Mouse (Mus musculus) adrenal gland, adult 18-20 months (tissue): ENCODE measurements around the gene Gstm3. TPM values are rescaled to one million over a fixed set of nuclear protein-coding genes. Genes with fewer than 3 reads are reported as not detected.
"Not testable (repeated sequence)": the region's sequence is repeated elsewhere in the genome, so short reads cannot be mapped to it uniquely, and the experiment has no call there.

Source experiments
- DNase-seq, 2 experiments: peaks; one replicate each; pipeline ENCODE4 v3.0.0; 2021 to 2022; ENCODE audit warnings: low spot score in 2 of 2
- total RNA-seq, 2 experiments: library from RNA; stranded (reverse); gene quantifications; 1 replicate in 1 of 2; 2 replicates in 1 of 2; pipeline ENCODE4 v1.2.3; 2021

Gene Gstm3
- total RNA-seq, 2 experiments from 2014 or later: 0.33 TPM; not detected in 1

DNA sequence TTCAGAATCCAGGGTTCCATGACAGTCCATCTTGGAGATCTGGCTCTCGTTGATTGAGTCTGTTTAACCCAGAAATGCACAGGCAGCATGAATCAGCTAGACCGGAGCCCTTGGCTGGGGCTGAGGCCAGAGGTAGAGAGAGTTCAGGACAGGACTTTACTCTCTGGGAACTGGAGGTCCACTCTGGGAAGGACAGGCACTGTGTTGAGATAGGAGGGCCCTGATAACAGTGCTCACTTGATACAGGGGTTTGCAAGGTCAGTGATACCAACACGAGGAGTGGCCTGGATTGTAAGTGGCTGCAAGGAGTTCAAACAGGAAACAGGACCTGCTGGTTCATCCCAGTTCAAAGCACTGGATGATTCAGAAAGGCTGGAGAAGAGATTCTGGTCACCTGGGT lies 8.6 kb upstream of the Gstm3 start:
- no peak for DNase-seq

DNA sequence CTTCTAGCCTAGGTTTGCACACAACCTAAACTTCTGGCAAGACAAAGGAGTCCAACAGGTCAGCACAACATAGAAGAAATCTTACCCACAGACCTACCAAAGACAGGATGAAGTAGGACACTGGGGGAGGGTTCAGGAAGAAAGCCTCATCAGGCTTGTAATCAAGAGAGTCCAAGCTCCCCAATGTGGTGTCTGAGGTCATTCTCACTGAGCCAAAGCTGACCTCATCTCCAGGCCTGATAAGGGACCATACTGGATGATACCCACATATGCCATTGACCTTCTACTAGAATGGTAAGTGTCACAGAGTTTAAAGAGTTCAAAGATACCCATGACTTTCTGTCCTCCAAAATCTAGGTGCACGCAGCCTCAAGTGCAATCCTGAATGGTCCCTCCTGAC lies 5.2 kb upstream of the Gstm3 start:
- DNase-seq: no peak

DNA sequence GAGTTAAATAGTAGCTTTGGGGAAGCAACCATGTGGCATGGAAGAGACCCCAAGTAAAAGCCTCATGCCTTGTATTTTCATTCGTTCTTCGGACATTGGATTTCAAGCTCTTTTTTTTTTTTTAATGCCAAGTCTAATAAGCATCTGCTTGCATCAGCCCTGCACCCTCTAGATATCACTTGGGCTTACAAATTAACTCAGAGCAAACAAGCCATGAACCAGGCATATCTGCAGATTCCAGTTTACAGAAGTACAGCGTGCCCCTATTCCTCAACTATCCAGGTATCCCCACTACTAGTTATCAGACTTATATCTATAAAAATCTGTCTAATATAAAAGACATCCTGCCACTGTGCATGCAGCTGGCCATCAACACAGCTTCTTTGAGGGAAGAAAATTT lies 3.0 kb upstream of the Gstm3 start:
- DNase-seq: no peak

DNA sequence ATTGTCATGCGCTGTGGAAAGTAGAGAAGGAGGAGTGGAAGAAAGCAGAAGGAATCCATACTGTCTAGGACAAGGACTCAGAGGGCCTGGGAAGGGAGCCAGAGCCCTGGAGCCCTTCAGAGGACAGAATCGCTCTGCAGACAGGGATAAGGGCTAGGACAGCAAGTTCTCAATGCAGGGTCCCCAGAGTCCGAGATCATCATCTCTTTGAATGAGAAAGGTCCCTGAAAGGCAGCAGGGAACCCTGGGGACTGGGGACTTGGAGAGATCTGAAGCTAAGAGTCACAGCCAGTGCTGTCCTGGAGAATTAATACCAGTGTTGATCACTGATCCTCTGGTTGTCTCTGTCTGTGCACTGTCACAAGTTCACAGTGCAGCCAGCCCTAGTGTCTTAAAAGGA lies 2.0 kb upstream of the Gstm3 start:
- not testable (repeated sequence) for DNase-seq

DNA sequence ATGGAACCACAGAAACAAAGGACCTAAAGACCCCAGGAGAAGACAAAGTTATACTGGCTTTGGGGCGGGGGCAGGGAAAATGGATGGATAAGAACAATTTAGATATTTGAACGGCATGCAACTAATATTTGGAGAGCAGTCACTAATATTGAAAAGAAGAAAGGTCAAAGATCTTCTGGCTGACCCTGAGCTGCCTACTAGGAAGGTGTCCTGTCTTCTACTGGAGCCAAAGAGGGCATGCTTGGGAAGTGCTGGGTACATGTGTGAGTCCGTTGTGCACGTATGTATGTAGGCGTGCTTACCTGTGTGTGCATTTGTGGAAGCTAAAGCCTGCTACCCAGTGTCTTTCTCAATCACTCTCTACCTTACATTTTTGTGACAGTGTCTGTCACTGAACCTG lies 2.5 kb downstream of the Gstm3 start:
- DNase-seq: no peak

DNA sequence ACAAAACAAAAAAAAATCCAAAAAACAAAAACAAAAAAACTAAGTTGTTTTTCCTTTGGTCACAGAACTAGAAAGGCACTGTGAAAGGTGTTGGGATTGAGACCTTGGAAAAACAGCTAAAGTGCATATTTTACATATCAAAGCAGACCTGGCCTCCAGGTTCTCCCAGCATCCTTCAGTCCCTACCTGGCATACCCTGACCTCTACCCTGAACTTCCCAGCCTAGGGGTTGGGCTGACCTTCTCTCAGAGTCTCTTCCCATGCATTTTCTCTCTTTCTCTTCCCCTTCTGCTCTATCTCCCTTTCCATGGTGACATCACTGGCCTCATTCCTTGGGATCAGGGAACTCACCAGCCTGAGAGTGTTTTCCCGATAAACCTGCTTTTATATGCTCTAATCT lies 3.5 kb downstream of the Gstm3 start:
- DNase-seq: no peak

DNA sequence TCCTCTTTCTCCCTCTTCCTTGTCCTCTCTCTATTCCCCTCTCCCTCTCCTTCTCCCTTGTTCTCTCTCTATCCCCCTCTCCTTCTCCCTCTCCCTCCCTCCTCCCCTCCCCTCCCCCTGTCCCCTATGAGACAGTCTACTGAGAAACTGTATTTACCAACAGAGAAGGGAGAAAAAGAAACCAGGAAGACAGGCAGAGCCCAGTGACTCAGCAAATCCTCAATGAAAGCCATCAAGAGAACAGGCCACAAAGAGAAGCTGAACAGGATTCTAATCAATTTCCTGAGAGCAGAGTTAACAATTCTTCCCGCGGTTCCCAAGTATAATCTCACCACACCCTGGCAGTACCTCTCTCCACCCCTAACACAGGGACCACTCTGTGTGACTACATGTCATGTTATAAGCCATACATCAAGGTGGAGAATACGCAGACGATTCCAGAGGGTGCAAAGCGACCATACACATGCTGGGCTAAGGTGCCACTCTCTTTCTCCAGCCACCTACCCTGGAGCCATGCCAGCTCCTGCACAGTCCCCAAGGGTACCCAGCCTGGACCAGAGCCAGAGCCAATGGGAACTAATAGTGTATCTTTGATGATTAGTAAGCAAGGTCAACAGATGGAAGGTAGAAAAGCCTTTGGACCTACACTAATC lies 4.3 kb downstream of the Gstm3 start:
- no peak for DNase-seq

DNA sequence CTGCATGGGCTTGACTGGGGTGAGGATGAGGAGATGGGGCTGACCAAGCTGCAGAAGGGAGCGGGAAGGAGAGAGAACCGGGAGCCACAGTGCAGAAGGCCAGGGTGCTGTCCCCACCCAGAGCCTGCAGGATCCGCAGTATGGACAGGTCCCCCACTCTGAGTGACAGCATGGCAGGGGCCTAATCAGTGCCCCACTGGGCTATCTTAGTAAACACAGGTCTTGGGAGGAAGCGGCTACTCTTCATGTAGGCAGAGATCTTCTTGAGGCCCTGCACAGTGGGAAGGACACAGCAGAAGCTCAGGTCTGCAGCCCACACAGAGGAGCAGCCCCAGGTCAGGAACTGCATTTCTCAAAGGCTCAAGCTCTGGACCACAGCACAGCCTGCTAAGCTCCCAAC lies 5.1 kb downstream of the Gstm3 start:
- no peak for DNase-seq

DNA sequence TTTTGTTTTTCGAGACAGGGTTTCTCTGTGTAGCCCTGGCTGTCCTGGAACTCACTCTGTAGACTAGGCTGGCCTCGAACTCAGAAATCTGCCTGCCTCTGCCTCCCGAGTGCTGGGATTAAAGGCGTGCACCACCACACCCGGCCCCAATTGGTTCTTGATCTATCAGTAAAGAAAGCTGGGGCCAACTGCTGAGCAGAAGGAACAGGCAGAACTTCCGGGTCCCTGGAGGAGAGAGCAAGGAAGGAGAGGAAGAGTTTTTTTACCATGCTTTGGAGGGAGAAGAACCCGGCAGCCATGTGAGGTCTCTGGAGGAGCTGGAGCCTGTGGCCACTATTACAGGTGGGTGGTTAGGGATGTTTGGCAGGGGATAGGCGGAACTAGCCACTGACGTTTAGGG lies 13.8 kb downstream of the Gstm3 start:
- DNase-seq: not testable (repeated sequence)

DNA sequence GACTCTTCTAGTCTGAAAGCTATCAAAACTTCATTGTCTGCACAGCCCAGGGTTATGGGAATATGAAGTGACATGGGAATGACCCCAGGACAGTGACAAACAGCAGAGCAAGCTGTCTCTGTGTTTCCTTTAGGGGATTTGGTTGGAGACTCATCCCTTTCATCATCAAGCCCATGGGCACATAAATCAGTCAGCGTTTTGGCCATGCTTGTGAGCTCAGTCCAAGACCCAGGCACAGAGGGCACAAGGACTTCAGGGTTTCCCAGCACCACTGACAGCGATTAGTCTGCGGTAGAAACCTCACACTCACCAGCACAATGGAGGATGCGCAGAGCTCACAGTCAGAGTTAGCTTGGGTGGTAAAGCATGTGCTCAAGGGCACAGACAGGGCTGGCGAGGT lies 15.2 kb downstream of the Gstm3 start:
- no peak for DNase-seq

DNA sequence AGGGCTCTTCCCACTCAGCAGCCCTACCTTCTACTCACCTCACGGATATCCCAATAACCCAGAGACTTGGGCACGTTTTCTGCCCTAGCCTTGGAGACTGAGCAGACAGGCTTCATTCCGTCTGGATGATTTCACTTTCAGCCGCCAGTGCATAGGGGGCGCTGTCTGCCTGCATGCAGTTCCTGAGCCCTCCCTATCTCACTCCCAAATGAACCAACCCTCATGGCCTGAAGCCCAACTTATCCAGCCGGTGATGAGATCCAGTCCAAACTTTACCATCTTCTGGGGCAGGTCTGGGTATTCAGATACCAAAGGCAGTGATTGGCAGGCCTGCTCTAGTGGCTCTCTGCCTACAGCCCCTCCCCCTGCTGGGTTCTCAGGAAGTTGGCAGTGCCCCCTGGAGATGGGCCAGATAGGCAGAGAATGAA lies 15.7 kb downstream of the Gstm3 start:
- peak; percentile 80 to 82 for DNase-seq

DNA sequence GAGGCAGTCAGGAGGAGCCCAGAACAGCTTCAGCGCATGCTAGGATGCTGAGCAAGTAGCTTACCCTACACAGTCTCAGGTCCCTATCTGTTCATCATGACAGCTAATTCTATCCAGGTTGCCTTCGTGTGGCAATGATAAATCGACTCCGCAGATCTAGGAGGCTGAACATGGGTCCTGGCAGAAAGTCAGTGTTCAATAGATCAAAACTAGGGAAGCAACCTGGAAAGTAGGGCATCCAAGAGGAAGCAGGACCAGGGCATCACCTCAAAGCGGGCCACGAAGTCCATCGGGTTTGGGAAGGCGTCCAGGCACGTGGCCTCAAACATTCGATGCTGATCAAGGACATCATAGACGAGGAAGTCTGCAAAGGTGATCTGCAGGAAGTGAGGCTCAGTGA lies 18.6 kb downstream of the Gstm3 start:
- DNase-seq: no peak

DNA sequence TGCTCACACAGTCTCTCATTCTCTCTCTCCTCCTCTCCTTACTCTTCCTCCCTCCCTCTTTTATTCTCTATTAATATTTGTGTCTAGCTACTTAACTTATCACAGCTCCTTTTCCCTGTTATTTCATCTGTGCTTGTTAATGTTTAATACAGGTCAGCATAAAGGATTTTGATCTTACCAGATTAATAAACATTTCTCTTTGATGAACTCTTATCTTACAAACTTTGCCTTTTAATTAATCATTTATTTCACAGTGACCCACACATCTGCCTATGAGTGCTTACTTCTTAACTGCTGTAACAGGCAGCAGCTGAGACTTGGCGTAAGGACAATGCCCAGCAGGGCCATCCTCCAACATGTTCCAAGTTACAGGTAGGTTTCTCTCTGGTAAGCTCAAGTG lies 19.6 kb downstream of the Gstm3 start:
- not testable (repeated sequence) for DNase-seq

DNA sequence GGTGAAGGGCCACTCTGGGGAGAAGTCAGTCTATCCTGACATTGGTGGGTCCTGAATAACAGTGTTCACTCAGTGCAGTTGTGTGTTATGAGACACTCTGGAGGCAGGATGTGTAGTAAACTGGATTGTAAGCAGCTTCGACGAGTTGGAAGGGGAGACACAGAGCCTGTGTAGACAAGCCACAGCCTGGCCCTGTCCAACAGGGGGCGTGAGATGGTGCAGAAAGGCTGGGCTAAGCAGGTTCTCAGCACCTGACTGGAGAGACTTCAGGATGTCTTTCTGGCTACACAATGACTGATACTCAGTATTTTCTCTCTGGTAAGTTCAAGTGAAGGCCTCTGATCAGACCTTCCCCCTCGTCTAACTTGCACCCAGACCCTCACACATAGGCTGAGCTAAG lies 23.4 kb downstream of the Gstm3 start:
- DNase-seq: no peak

DNA sequence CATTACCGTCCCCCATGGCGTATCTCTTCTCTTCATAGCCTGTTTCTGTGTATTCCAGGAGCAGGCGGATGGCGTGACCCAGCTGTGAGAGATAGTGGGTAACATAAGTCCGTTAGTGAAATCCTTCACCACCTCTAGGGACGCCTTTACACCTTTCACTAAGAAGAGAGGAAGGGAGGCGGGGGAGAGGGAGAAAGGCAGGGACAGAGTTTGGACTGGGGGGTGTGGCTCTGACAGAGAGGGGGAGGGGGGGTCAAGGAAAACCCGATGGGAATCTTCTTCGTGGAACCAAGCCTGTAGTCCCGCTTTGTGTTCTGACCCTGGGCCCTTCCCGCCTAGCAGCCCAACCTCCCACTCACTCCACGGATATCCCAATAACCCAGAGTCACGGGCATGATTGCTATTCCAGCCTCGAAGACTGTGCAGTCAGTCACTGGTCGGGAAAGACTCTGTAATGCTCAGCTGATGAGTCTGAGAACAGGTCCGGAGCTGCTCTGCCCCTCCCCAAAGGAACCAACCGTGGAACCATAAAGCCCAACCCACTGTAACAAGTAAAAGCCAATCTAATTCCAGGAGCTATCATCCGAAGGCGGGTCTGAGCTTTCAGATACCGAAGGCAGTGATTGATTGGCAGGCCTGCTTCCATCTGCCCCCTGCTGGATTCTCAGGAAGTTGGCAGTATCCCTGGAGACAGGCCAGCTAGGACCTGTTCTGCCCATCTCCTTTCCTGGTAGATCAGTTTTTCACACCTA lies 25.7 kb downstream of the Gstm3 start, which contains the start of gene Gstm6:
Gene Gstm6 (minus strand): TSS at position 511 of the 752 bp plus-strand sequence.
- DNase-seq: no peak

DNA sequence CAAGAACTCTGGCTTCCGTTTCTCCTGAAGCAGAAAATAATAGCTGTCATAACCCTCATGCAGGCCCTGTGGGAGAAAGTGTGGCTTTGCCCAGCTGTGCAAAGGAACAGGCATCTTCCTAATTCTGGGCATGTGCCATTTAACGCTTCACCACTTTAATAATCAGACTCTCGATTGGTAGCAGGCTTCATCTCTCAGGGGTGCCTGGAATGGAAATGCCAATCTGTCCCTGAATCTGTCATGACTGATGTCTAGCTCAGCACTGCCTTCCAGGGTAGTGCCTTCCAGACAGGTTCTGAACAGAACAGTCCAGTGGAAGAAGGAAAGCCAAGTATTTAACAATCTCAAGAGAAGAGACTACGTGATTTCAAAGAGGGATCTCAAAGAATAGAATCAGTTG lies 27.8 kb downstream of the Gstm3 start:
- no peak for DNase-seq

DNA sequence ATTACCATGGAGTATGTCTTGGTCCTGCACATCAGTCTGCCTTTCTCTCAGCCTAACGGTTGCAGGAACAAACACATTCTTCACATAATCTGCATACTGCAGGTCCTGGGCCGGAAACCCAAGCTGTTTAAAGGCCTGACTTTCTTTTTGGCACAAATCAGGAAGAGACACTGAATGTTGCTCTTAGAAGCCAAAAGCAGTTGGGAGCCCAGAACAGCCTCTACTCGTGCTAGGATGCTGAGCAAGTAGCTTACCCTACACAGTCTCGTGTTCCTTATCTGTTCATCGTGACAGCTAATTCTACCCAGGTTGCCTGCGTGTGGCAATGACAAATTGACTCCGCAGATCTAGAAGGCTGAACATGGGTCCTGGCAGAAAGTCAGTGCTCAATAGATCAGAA lies 28.6 kb downstream of the Gstm3 start:
- DNase-seq: no peak

DNA sequence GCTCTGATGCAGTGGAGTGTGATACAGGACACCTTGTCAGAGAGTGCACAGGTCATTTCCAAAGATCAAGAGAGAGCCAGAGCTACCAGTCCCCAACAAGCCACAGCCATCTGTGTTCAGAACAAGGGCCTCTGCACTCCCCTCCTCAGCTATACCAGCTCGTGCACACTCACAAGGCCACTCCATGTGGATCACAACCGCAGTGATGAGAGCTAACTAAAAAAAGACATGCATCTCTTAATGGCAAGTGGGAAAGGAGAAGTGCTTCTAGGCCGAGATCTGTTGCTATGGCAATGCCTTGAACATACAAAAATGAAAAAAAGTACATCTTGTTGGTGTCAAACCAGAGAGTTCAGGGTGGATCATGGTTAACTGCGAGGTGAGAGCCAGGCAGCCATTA lies 29.3 kb downstream of the Gstm3 start:
- DNase-seq: no peak

DNA sequence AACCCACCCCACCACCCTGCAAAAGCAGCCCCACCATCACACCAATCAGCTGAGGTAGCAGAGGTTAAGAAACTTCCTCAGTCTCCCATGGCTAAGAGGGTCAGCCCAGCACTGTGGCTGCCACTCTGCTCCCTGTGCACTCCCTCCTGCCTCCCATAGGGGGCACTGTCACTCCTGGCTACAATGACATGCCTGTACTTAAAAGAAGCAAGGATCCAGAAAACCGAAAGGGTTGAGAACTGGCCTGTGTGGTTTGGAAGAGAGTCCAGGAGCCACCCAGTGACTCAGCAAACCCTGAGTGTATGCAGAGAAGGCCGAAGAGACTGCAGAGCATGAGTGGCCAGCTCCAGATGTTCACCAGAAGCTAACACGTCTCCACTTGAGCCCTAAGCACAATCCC lies 29.7 kb downstream of the Gstm3 start:
- peak; percentile 69 to 72 for DNase-seq

DNA sequence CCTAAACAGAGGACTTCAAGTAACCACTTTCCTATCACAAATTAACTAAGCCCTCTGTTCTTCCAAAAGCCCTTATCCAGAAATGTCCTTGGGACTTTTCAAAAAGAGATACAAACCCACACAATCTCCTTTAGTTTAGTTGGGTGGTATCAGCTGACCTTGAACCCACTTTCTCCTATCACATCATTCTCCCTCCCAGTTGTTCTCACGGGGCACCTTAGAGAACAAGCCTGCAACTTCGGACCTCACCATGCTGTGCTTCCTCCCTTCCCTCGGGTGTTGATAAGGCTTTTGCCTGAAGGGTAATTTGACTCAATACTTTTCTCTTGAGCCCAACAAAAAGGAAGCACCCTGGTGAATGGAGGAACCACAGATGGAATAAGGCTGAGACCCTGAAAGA lies 33.2 kb downstream of the Gstm3 start:
- no peak for DNase-seq

DNA sequence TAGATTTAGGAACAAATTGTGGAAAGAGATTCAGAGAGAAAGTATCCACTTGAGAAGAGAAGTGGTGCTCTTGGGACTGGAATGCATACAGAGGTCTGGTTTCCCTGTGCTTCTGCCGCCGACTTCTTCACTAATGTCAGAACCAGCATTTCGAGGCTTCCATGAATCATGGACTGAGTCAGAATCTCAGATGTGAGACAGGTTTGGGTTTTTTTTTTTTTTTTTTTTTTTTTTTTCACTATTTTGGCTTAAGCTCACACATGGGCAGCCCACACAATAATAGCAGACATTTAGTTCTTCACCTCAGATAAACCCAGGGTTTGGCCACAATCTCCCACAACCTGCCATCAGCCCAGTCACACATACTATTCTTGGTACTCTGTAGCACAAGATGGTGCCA lies 33.8 kb downstream of the Gstm3 start:
- no peak for DNase-seq

DNA sequence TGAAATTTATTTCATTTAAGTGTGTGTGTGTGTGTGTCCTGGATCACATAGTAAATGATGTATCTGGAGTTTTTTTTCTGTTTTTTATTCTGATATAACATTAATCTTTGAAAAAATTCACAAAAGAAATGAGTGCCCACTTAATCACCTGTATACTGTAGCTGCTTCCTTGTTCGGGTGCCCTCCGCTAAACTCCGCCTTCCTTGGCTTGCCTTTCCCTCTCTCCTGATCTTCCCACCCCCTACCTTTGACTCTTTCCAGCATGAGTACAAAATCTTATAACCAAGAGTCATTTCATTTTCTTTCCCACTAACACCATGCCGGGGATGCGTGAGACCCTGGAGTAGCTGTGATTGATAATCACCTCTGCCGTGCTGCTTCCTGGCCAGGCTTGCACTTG lies 37.0 kb downstream of the Gstm3 start:
- DNase-seq: no peak

DNA sequence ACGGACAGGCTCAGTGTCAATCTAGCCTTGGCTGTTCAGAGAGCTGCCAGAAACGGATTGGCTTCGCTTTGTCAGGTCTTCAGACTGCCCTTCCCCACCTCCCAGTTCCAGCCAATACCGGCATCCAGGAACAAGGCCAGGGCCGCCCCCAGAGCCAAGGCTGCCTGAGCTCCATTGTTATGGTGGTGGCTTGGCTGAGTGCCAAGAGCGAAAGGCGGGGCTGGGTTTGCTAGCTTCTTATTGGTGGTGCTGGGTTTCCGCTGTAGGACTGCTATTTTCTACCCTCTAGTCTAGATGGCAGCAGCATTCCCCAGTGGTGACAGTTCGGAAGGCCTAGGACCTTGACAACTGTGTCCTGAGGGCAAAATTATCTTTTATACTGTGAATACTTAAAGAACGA lies 37.4 kb downstream of the Gstm3 start, which contains the start of gene Gstm7:
Gene Gstm7 (minus strand): TSS at position 148 of the 400 bp plus-strand sequence.
- peak; percentile 96 to 97 for DNase-seq
